Mouse (Mus musculus) hindbrain, embryonic 11.5 days (tissue): ENCODE measurements around the gene Gpatch2l. TPM values are rescaled to one million over a fixed set of nuclear protein-coding genes. Genes with fewer than 3 reads are reported as not detected.

ENCODE experiments used
- ATAC-seq: fragments of 200-750 bp; cut with Nextera tagmentation; 2 replicates; pipeline ENCODE4 v1.8.0; 2017; ENCODE audit warnings: mild to moderate bottlenecking, moderate TSS enrichment, moderate library complexity; ENCODE audit not compliant: low FRiP score
- DNase-seq: peaks from one replicate; pipeline ENCODE4 v3.0.0-alpha.2; 2015; ENCODE audit warnings: low spot score
- H3K27ac ChIP-seq: fragments of 300-500 bp; sonication (generic); 2 replicates; pipeline ENCODE4 v1.5.1; 2014; ENCODE audit warnings: mild to moderate bottlenecking, low read depth, low read length
- H3K27me3 ChIP-seq: fragments of 300-500 bp; sonication (generic); 2 replicates; pipeline ENCODE4 v1.6.1; 2014; ENCODE audit warnings: mild to moderate bottlenecking, low read length, moderate library complexity, mixed read lengths; ENCODE audit not compliant: control insufficient read depth, insufficient read depth
- H3K36me3 ChIP-seq: fragments of 300-500 bp; sonication (generic); 2 replicates; pipeline ENCODE4 v1.6.1; 2014; ENCODE audit warnings: mild to moderate bottlenecking, low read length, moderate library complexity, mixed read lengths; ENCODE audit not compliant: control insufficient read depth, insufficient read depth
- H3K4me1 ChIP-seq: fragments of 300-500 bp; sonication (generic); replicated peaks from 2 replicates; pipeline ENCODE4 v1.6.1; 2014; ENCODE audit warnings: low read length, mixed read lengths; ENCODE audit not compliant: control insufficient read depth, insufficient read depth
- H3K4me2 ChIP-seq: fragments of 300-500 bp; sonication (generic); replicated peaks from 2 replicates; pipeline ENCODE4 v1.6.1; 2014; ENCODE audit warnings: mild to moderate bottlenecking, low read depth, low read length
- H3K4me3 ChIP-seq: fragments of 300-500 bp; sonication (generic); 2 replicates; pipeline ENCODE4 v1.5.1; 2014; ENCODE audit warnings: low read depth, low read length
- H3K9ac ChIP-seq: fragments of 300-500 bp; sonication (generic); 2 replicates; pipeline ENCODE4 v1.6.1; 2014; ENCODE audit warnings: low read depth, low read length
- H3K9me3 ChIP-seq: fragments of 300-500 bp; sonication (generic); 2 replicates; pipeline ENCODE4 v1.6.1; 2016; ENCODE audit warnings: low read length; ENCODE audit not compliant: control insufficient read depth
- WGBS: fragments of 180-500 bp; shearing (Covaris S2); extraction: QIAGEN DNeasy Blood & Tissue Kit; methylation state at CpG from one replicate; pipeline ENCODE4 v1.1.7; 2014; 5-methylcytosine and 5-hydroxymethylcytosine counted together
- polyA plus RNA-seq: library from polyadenylated mRNA; unstranded; fragments of >200 nt; fragmentation: Nextera tagmentation; extraction: Ambion mirVana; gene quantifications from 2 replicates; pipeline ENCODE4 v1.2.1, GENCODE M21; 2014

Gpatch2l gene
- polyA plus RNA-seq, 1 experiment from 2014 or later: 17.4 TPM

- DNase-seq: no peak
- Histone ChIP-seq H3K4me3 (no peak overlapping the region), H3K4me2 (no peak overlapping the region), H3K9ac (no peak overlapping the region), H3K27ac (no peak overlapping the region), H3K36me3 (no peaks in the 10 kb centered on the region), H3K27me3 (no peaks in the 10 kb centered on the region), H3K9me3 (no peaks in the 10 kb centered on the region), H3K4me1 (no peaks in the 10 kb centered on the region)
- ATAC-seq: no peak
- 89% methylated on average over 10 of the region's 10 CpGs for WGBS
These were observed 61.3 kb downstream of the Gpatch2l start for GRCm38 (mm10) chr12:86302973-86303372.

GRCm38 (mm10) chr12:86305045-86305444 is 63.4 kb downstream of the Gpatch2l start:
- DNase-seq (no peak), ATAC-seq (no peak)
- H3K9me3 ChIP-seq: no peaks in the 10 kb centered on the region
- H3K9ac ChIP-seq: no peak overlapping the region
- no peaks in the 10 kb centered on the region for H3K27me3 ChIP-seq
- no peak overlapping the region for H3K4me3 ChIP-seq
- H3K4me1 ChIP-seq: no peaks in the 10 kb centered on the region
- no peaks in the 10 kb centered on the region for H3K36me3 ChIP-seq
- no peak overlapping the region for H3K27ac ChIP-seq
- WGBS: 58% methylated on average over 7 of the region's 7 CpGs
- H3K4me2 ChIP-seq: no peak overlapping the region

GRCm38 (mm10) chr12:86305635-86306243 is 64.1 kb downstream of the Gpatch2l start:
- peak overlapping the region; percentile 15 for H3K4me2 ChIP-seq
- H3K9ac ChIP-seq: no peak overlapping the region
- H3K9me3 ChIP-seq: no peaks in the 10 kb centered on the region
- 18% methylated on average over 15 of the region's 15 CpGs for WGBS
- no peaks in the 10 kb centered on the region for H3K36me3 ChIP-seq
- H3K4me1 ChIP-seq: no peaks in the 10 kb centered on the region
- DNase-seq (peak; percentile 36), ATAC-seq (no peak)
- H3K27ac ChIP-seq: no peak overlapping the region
- no peaks in the 10 kb centered on the region for H3K27me3 ChIP-seq
- peak overlapping the region; percentile 3; the same call in 1 of the 2 replicates for H3K4me3 ChIP-seq

- no peaks in the 10 kb centered on the region for H3K36me3 ChIP-seq
- no peaks in the 10 kb centered on the region for H3K4me1 ChIP-seq
- H3K4me2 ChIP-seq: no peak overlapping the region
- H3K9ac ChIP-seq: no peak overlapping the region
- no peak overlapping the region for H3K4me3 ChIP-seq
- DNase-seq (no peak), ATAC-seq (no peak)
- H3K27me3 ChIP-seq: no peaks in the 10 kb centered on the region
- no peaks in the 10 kb centered on the region for H3K9me3 ChIP-seq
- 77% methylated on average over 10 of the region's 10 CpGs for WGBS
- no peak overlapping the region for H3K27ac ChIP-seq
These were observed 67.8 kb downstream of the Gpatch2l start for GRCm38 (mm10) chr12:86309474-86309873.

- ATAC-seq (no peak), DNase-seq (no peak)
- Histone ChIP-seq H3K36me3 (no peaks in the 10 kb centered on the region), H3K9me3 (no peaks in the 10 kb centered on the region), H3K4me1 (no peaks in the 10 kb centered on the region), H3K27me3 (no peaks in the 10 kb centered on the region), H3K4me2 (no peak overlapping the region), H3K4me3 (no peak overlapping the region), H3K9ac (no peak overlapping the region), H3K27ac (no peak overlapping the region)
- 94% methylated on average over 4 of the region's 4 CpGs for WGBS
These were observed 68.2 kb downstream of the Gpatch2l start for GRCm38 (mm10) chr12:86309902-86310301.

- no peak for ATAC-seq
- DNase-seq: no peak
- H3K36me3 ChIP-seq: no peaks in the 10 kb centered on the region
These were observed 79.0 kb downstream of the Gpatch2l start for GRCm38 (mm10) chr12:86320629-86321028.

GRCm38 (mm10) chr12:86324297-86324696 is 82.6 kb downstream of the Gpatch2l start:
- ATAC-seq: no peak
- Histone ChIP-seq H3K27ac (no peak overlapping the region), H3K9me3 (no peaks in the 10 kb centered on the region), H3K9ac (no peak overlapping the region), H3K4me2 (no peak overlapping the region), H3K36me3 (no peaks in the 10 kb centered on the region), H3K4me1 (0 out of 2 replicates have a peak, but pooled peaks cover 2% of the 10 kb centered on the region), H3K27me3 (no peaks in the 10 kb centered on the region), H3K4me3 (no peak overlapping the region)
- no peak for DNase-seq
- WGBS: 22% methylated on average over 3 of the region's 3 CpGs

More at GRCm38 (mm10) chr12:86320629-86321028, 79.0 kb downstream of the Gpatch2l start:
- WGBS: 21% methylated on average over 12 of the region's 12 CpGs
- Histone ChIP-seq H3K4me3 (no peak overlapping the region), H3K4me1 (0 out of 2 replicates have a peak, but pooled peaks cover 2% of the 10 kb centered on the region), H3K27ac (no peak overlapping the region), H3K9ac (no peak overlapping the region), H3K27me3 (no peaks in the 10 kb centered on the region), H3K9me3 (no peaks in the 10 kb centered on the region), H3K4me2 (no peak overlapping the region)

GRCm38 (mm10) chr12:86329813-86330212 is 88.2 kb downstream of the Gpatch2l start:
- Histone ChIP-seq H3K4me3 (no peak overlapping the region), H3K9ac (no peak overlapping the region), H3K27ac (no peak overlapping the region), H3K4me2 (no peak overlapping the region), H3K27me3 (no peaks in the 10 kb centered on the region), H3K9me3 (no peaks in the 10 kb centered on the region), H3K36me3 (no peaks in the 10 kb centered on the region), H3K4me1 (no peaks in the 10 kb centered on the region)
- DNase-seq (no peak), ATAC-seq (no peak)
- WGBS: 51% methylated on average over 4 of the region's 4 CpGs

GRCm38 (mm10) chr12:86330684-86331083 is 89.0 kb downstream of the Gpatch2l start:
- H3K27ac ChIP-seq: no peak overlapping the region
- 76% methylated on average over 9 of the region's 9 CpGs for WGBS
- no peak for ATAC-seq
- H3K4me1 ChIP-seq: no peaks in the 10 kb centered on the region
- H3K9ac ChIP-seq: no peak overlapping the region
- no peak overlapping the region for H3K4me3 ChIP-seq
- H3K9me3 ChIP-seq: no peaks in the 10 kb centered on the region
- H3K36me3 ChIP-seq: no peaks in the 10 kb centered on the region
- H3K27me3 ChIP-seq: no peaks in the 10 kb centered on the region
- DNase-seq: no peak
- H3K4me2 ChIP-seq: no peak overlapping the region
